Mouse (Mus musculus): ENCODE data around the gene Snupn.
"Not testable (repeated sequence)": the region's sequence is repeated elsewhere in the genome, so short reads cannot be mapped to it uniquely, and the experiment has no call there.

DNA sequence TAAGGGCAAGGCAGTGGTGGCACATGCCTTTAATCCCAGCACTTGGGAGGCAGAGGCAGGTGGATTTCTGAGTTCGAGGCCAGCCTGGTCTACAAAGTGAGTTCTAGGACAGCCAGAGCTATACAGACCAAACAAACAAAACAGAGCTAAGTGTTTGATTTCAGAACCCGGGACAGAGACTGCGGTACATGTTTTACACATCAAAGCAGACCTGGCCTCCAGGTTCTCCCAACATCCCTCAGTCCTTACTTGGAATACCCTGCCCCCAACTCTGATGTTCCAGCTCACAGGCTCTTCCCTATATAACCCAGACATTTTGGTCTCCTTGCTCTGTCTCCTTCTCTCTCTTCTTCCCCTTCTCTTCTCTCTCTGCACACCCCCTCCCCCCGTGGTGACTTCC lies 40.7 kb upstream of the Snupn start:
- not testable (repeated sequence) for TF ChIP-seq CTCF (IDR thresholded peaks at IDR 0.05; ENCODE audit: borderline replicate concordance, insufficient read depth, low read depth, low read length); POLR2A (IDR thresholded peaks at IDR 0.05; ENCODE audit: borderline replicate concordance, insufficient read depth, low read length)

Data from cerebellum, adult 2 months (tissue).